Mouse (Mus musculus) spleen, adult 12 weeks (tissue): Measurements from ENCODE around the gene Gm20852.
"Not testable (repeated sequence)": the region's sequence is repeated elsewhere in the genome, so short reads cannot be mapped to it uniquely, and the experiment has no call there.

Source experiments
- DNase-seq: peaks from one replicate; pipeline ENCODE4 v3.0.0; 2022; ENCODE audit warnings: low spot score

The Gm20852 gene

GRCm38 (mm10) chrY:66742023-66742422 is at the start of gene Gm20852:
Gene Gm20852 (minus strand): TSS chrY:66742123.
- not testable (repeated sequence) for DNase-seq
